Mouse (Mus musculus): ENCODE data around the gene Nlrp3. TPM values are rescaled to one million over a fixed set of nuclear protein-coding genes. Genes with fewer than 3 reads are reported as not detected.

Nlrp3 gene
- polyA plus RNA-seq, 1 experiment from 2014 or later = 0.07 TPM

DNA sequence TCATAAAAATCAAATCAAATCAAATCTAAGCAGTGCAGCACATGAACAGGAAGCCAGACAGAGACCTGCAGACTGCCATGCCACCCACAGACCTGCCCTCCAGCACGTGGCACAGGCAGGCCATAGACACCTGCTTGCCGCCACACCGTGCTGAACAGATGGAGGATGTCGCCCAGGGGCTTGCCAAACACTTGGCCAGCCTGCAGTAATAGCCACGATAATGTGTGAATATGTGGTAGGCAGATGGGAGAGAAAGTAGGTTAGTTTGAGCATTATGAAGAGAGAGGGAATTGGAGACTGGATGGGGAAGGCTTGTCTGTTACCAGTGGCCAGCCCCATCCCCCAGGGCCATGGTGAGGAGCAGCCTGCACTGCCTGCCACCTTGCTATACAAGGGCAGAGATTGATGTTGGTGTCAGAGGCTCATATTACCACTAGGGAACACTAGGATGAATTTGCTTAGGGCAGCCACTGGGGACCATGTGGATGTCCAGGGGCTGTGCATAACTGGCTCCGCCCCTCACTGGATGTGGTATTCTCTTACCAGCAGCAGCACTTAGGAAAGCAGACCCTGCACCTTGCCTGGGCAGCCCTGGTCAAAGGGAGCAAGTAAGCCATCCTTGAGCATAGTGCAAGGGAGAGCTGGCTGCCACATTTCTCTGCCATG is 10.4 kb upstream of the Nlrp3 start:
- no peaks in the 10 kb centered on the region for H3K9me3 ChIP-seq (ENCODE audit: low read length)
- H3K27me3 ChIP-seq (ENCODE audit: insufficient read depth, low read length) = no peaks in the 10 kb centered on the region
- peaks cover 12% of the 10 kb centered on the region for H3K4me1 ChIP-seq (ENCODE audit: insufficient read depth, low read length)
- no peak overlapping the region for H3K4me2 ChIP-seq (replicated peaks; ENCODE audit: low read depth, low read length)
- no peak overlapping the region for H3K4me3 ChIP-seq (ENCODE audit: low read length)
- no peak overlapping the region; the same call in 1 of the 2 replicates for H3K9ac ChIP-seq (replicated peaks; ENCODE audit: low read length)
- H3K27ac ChIP-seq (ENCODE audit: low read length) = no peak overlapping the region
- no peaks in the 10 kb centered on the region for H3K36me3 ChIP-seq (ENCODE audit: insufficient read depth, low read length)
- WGBS = 47% methylated on average over 6 of the region's 6 CpGs
- peak; percentile 91 for ATAC-seq (ENCODE audit: low FRiP score, low TSS enrichment)

DNA sequence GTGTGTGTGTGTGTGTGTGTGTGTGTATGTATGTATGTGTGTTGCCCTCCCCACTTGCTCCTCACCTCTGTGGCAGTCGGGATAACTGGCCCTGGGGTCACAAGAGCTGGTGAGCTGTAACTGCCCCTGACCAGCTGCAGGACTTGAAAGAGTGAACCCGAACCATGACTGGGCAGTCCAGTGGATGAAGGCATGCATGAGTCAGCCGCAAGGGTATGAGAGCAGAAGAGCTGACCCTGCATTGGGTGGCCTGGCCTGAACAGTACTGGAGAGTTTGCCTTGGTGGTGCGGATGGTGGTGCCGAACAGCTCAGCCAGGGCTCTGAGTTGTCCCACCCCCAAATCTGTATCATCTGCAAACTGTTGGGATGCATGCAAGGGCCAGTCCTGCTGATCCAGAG is 9.8 kb upstream of the Nlrp3 start:
- Histone ChIP-seq H3K9ac (replicated peaks; ENCODE audit: low read length) (no peak overlapping the region), H3K36me3 (ENCODE audit: insufficient read depth, low read length) (no peaks in the 10 kb centered on the region), H3K9me3 (ENCODE audit: low read length) (no peaks in the 10 kb centered on the region), H3K4me2 (replicated peaks; ENCODE audit: low read depth, low read length) (no peak overlapping the region), H3K27ac (ENCODE audit: low read length) (no peak overlapping the region), H3K4me1 (ENCODE audit: insufficient read depth, low read length) (peaks cover 12% of the 10 kb centered on the region), H3K4me3 (ENCODE audit: low read length) (no peak overlapping the region), H3K27me3 (ENCODE audit: insufficient read depth, low read length) (no peaks in the 10 kb centered on the region)
- peak; percentile 46; the same call in 1 of the 2 replicates for ATAC-seq (ENCODE audit: low FRiP score, low TSS enrichment)
- WGBS = 42% methylated on average over 5 of the region's 5 CpGs

DNA sequence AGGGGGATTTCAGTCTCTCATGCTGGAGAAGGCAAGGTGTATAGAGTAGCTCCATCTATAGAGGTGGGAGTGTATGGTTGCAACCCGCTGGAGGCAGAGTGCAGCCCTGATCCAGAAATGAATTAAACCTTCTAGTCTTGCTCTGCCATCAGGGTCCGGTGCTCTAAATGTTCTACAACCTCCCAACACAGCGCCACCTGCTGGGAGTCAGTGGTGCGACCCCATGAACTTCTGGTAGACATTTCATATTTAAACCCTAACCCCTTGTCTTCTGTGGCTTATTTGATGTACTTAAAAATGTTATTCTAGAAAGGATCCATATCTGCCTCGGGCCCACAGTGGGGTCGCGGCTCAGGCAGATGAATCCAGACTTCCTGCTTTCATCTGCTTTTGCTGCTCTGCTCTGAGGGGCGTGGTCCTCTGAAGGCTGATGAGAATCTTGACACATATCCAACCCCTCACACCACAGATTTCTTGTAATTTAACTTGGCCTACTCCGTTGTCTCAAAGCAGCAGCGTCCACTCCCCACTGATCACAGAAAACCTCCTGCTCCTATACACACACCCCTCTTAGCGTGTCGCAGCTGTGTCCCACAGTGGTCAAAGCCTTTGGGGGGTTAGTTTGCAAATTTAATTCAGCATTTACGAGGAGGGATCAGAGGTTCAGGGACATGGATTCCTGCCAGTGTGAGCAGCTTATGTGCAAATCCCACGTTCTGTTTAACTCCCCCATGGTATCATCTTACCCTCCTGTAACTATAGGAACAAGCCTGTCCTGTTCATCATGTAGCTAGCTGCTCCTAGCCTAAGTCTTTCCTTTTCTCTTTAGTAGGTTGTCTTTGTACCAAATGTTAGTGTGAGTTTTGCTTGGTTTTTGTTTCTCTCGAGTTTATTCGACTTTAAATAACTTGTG is 3.9 kb upstream of the Nlrp3 start:
- Histone ChIP-seq H3K27me3 (ENCODE audit: insufficient read depth, low read length) (no peaks in the 10 kb centered on the region), H3K27ac (ENCODE audit: low read length) (peak overlapping the region; percentile 27; the same call in 1 of the 2 replicates), H3K9me3 (ENCODE audit: low read length) (0 out of 2 replicates have a peak, but pooled peaks cover 4% of the 10 kb centered on the region), H3K4me2 (replicated peaks; ENCODE audit: low read depth, low read length) (peak overlapping the region; percentile 47), H3K4me3 (ENCODE audit: low read length) (peak overlapping the region; percentile 20; the same call in 1 of the 2 replicates), H3K36me3 (ENCODE audit: insufficient read depth, low read length) (no peaks in the 10 kb centered on the region), H3K4me1 (ENCODE audit: insufficient read depth, low read length) (peaks cover 12% of the 10 kb centered on the region), H3K9ac (replicated peaks; ENCODE audit: low read length) (no peak overlapping the region)
- WGBS = 31% methylated on average over 16 of the region's 16 CpGs
- ATAC-seq (ENCODE audit: low FRiP score, low TSS enrichment) = peak; percentile 90

DNA sequence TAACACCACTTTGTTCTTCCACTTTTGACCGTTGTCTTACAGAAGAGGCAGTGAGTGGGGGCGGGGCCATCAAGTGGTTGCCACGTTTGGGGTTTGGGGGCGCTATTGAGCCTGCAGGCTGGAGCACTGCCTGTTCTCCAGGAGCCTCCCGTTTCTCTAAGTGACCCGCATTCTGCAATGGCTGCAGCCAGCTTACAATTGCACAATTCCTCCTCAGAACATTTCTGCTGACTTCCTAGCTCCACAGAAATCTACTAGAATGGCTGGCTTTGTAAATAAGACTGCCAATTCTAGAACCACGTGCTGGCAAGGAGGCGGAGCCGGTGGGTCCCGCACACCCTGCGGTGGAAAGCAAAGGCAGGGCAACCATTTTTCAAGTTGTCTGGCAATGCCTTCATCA is 3.0 kb upstream of the Nlrp3 start:
- peak overlapping the region; percentile 4; the same call in 1 of the 2 replicates for H3K27ac ChIP-seq (ENCODE audit: low read length)
- H3K4me3 ChIP-seq (ENCODE audit: low read length) = peak overlapping the region; percentile 20
- H3K27me3 ChIP-seq (ENCODE audit: insufficient read depth, low read length) = no peaks in the 10 kb centered on the region
- H3K9me3 ChIP-seq (ENCODE audit: low read length) = 0 out of 2 replicates have a peak, but pooled peaks cover 4% of the 10 kb centered on the region
- ATAC-seq (ENCODE audit: low FRiP score, low TSS enrichment) = no peak
- 28% methylated on average over 11 of the region's 11 CpGs for whole genome bisulfite sequencing
- peaks cover 12% of the 10 kb centered on the region for H3K4me1 ChIP-seq (ENCODE audit: insufficient read depth, low read length)
- H3K4me2 ChIP-seq (replicated peaks; ENCODE audit: low read depth, low read length) = peak overlapping the region; percentile 47
- 0 out of 2 replicates have a peak overlapping the region, but pooled peaks have one; percentile 30 for H3K9ac ChIP-seq (replicated peaks; ENCODE audit: low read length)
- no peaks in the 10 kb centered on the region for H3K36me3 ChIP-seq (ENCODE audit: insufficient read depth, low read length)

DNA sequence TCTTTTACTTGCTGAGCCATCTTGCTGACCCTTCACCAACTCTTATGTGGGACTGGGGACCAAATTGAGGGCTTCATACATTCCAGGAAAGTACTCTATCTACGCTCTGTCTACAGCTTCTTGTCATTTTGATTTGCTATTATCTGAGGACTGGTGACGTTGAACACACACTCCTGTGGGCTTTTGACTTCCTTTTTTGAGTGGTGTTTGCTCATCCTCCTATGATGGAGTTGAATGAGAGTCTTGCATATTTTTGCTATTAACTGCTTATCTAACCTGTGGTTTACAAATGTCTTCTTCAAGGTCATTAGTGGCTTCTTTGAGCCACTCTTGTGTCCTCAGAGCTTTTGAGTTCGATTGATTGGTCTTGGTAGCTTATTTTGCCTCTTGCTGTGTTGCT is 1.2 kb upstream of the Nlrp3 start:
- no peak overlapping the region for H3K9ac ChIP-seq (replicated peaks; ENCODE audit: low read length)
- no peak overlapping the region for H3K27ac ChIP-seq (ENCODE audit: low read length)
- no peak overlapping the region for H3K4me3 ChIP-seq (ENCODE audit: low read length)
- ATAC-seq (ENCODE audit: low FRiP score, low TSS enrichment) = no peak
- H3K27me3 ChIP-seq (ENCODE audit: insufficient read depth, low read length) = no peaks in the 10 kb centered on the region
- H3K9me3 ChIP-seq (ENCODE audit: low read length) = 0 out of 2 replicates have a peak, but pooled peaks cover 4% of the 10 kb centered on the region
- no peak overlapping the region for H3K4me2 ChIP-seq (replicated peaks; ENCODE audit: low read depth, low read length)
- 79% methylated on average over 3 of the region's 3 CpGs for WGBS
- peaks cover 12% of the 10 kb centered on the region for H3K4me1 ChIP-seq (ENCODE audit: insufficient read depth, low read length)
- H3K36me3 ChIP-seq (ENCODE audit: insufficient read depth, low read length) = no peaks in the 10 kb centered on the region

DNA sequence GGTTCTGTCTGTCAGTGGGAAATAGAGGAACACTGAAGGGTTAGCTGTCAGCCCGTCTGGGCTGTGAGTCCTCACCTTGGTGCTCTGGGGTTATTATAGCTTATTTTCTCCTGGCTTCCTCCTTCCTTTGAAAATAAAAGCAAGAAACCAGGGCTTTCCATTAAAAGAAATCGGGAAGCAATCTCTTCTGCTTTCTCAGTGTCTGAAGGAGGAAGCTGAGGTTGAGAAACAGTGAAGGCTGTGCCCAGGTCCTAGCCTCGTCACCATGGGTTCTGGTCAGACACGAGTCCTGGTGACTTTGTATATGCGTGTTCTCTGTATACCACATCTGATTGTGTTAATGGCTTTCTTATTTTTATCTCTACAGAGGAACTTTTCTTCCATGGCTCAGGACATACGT is 1.1 kb downstream of the Nlrp3 start:
- H3K9ac ChIP-seq (replicated peaks; ENCODE audit: low read length) = no peak overlapping the region
- no peak overlapping the region for H3K4me2 ChIP-seq (replicated peaks; ENCODE audit: low read depth, low read length)
- no peak overlapping the region for H3K4me3 ChIP-seq (ENCODE audit: low read length)
- H3K27ac ChIP-seq (ENCODE audit: low read length) = no peak overlapping the region
- 77% methylated on average over 6 of the region's 6 CpGs for WGBS
- no peaks in the 10 kb centered on the region for H3K27me3 ChIP-seq (ENCODE audit: insufficient read depth, low read length)
- H3K36me3 ChIP-seq (ENCODE audit: insufficient read depth, low read length) = no peaks in the 10 kb centered on the region
- no peak for ATAC-seq (ENCODE audit: low FRiP score, low TSS enrichment)
- peaks cover 11% of the 10 kb centered on the region for H3K4me1 ChIP-seq (ENCODE audit: insufficient read depth, low read length)
- no peaks in the 10 kb centered on the region for H3K9me3 ChIP-seq (ENCODE audit: low read length)

DNA sequence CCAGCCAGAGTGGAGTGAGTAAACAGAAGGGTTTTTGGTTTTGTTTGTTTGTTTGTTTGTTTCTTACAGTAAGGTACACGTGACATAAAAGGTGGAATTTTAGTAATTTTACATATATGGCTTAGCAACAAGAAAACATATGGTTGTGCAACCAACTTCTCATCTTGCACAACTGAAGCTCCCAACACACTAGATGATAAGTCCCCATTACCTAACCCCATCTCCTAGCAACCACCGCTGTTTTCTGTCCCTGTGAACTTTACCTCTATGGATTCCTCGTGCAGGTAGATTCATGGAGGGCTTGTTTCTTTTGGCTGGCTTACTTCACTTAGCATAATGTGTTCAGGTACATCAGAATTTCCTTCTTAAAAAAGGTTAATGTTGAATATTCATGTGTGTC is 2.0 kb downstream of the Nlrp3 start:
- H3K4me1 ChIP-seq (ENCODE audit: insufficient read depth, low read length) = peaks cover 4% of the 10 kb centered on the region
- no peaks in the 10 kb centered on the region for H3K9me3 ChIP-seq (ENCODE audit: low read length)
- no peak overlapping the region for H3K4me3 ChIP-seq (ENCODE audit: low read length)
- no peak overlapping the region for H3K27ac ChIP-seq (ENCODE audit: low read length)
- H3K9ac ChIP-seq (replicated peaks; ENCODE audit: low read length) = no peak overlapping the region
- WGBS = 80% methylated on average over 3 of the region's 3 CpGs
- no peak for ATAC-seq (ENCODE audit: low FRiP score, low TSS enrichment)
- no peaks in the 10 kb centered on the region for H3K27me3 ChIP-seq (ENCODE audit: insufficient read depth, low read length)
- H3K4me2 ChIP-seq (replicated peaks; ENCODE audit: low read depth, low read length) = no peak overlapping the region
- no peaks in the 10 kb centered on the region for H3K36me3 ChIP-seq (ENCODE audit: insufficient read depth, low read length)

DNA sequence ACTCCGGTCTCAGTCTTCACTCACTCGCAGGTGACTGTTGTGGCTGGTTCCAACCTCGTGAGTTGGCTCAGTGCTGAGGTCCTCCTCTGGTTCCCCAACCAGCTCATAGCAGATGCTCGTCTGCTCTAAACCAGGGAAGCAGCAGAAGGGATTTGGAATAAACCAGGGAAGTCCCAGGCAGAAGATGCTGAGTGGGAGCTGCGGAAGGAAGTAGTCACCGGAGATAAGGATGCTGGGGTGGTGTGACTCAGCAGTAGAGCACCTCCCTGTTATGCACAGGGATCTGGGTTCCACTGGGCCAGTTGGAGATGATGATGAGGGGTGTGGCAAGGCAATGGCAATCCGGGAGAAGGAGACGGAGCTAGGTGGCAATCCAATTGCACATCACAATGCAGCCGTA is 2.6 kb downstream of the Nlrp3 start:
- Histone ChIP-seq H3K4me2 (replicated peaks; ENCODE audit: low read depth, low read length) (no peak overlapping the region), H3K9me3 (ENCODE audit: low read length) (no peaks in the 10 kb centered on the region), H3K27ac (ENCODE audit: low read length) (no peak overlapping the region), H3K27me3 (ENCODE audit: insufficient read depth, low read length) (no peaks in the 10 kb centered on the region), H3K4me3 (ENCODE audit: low read length) (no peak overlapping the region), H3K9ac (replicated peaks; ENCODE audit: low read length) (no peak overlapping the region), H3K36me3 (ENCODE audit: insufficient read depth, low read length) (no peaks in the 10 kb centered on the region), H3K4me1 (ENCODE audit: insufficient read depth, low read length) (no peaks in the 10 kb centered on the region)
- ATAC-seq (ENCODE audit: low FRiP score, low TSS enrichment) = no peak
- 80% methylated on average over 9 of the region's 9 CpGs for WGBS

DNA sequence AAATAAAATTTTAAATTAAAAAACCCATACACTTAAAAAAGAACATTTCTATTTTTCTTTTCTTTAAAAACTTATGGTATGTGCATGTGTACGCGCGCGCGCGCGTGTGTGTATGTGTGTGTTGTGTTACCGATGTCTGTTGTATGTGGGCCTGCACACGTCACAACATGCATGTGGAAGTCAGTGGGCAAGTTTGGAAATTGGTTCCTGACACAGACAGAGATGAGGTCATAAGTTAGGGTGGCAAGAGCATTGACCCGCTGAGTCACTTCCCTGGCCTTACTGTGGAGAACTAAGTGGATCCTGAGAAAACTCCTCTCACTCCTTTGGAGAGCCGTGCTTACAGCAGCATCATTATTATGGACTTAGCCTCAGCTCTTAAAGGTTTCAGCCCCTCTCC is 12.8 kb downstream of the Nlrp3 start:
- no peaks in the 10 kb centered on the region for H3K4me1 ChIP-seq (ENCODE audit: insufficient read depth, low read length)
- H3K9me3 ChIP-seq (ENCODE audit: low read length) = no peaks in the 10 kb centered on the region
- no peaks in the 10 kb centered on the region for H3K27me3 ChIP-seq (ENCODE audit: insufficient read depth, low read length)
- no peak for ATAC-seq (ENCODE audit: low FRiP score, low TSS enrichment)
- no peak overlapping the region for H3K9ac ChIP-seq (replicated peaks; ENCODE audit: low read length)
- no peaks in the 10 kb centered on the region for H3K36me3 ChIP-seq (ENCODE audit: insufficient read depth, low read length)
- no peak overlapping the region for H3K4me3 ChIP-seq (ENCODE audit: low read length)
- no peak overlapping the region for H3K4me2 ChIP-seq (replicated peaks; ENCODE audit: low read depth, low read length)
- 96% methylated on average over 11 of the region's 11 CpGs for WGBS
- no peak overlapping the region for H3K27ac ChIP-seq (ENCODE audit: low read length)

DNA sequence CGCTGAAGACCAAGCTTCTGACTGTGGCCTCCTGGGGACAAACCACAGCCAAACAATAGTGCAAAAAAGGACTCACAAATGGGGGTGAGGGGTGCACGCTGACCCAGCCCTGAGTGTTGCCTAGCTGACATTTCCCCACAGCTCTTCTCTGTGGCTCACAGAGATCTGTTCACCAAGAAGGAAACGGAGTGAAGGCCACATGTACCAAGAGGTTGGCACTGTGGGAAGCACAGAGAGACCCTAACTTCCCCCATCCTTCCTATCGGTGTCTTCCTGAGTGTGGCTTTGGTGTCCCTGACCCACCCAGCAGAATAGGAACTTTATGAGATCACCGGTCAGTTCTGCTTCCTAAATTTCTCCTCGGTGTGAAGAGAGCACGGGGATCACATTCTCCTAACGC is 13.2 kb downstream of the Nlrp3 start:
- Histone ChIP-seq H3K4me2 (replicated peaks; ENCODE audit: low read depth, low read length) (no peak overlapping the region), H3K27ac (ENCODE audit: low read length) (no peak overlapping the region), H3K4me3 (ENCODE audit: low read length) (no peak overlapping the region), H3K4me1 (ENCODE audit: insufficient read depth, low read length) (no peaks in the 10 kb centered on the region), H3K36me3 (ENCODE audit: insufficient read depth, low read length) (no peaks in the 10 kb centered on the region), H3K27me3 (ENCODE audit: insufficient read depth, low read length) (no peaks in the 10 kb centered on the region), H3K9ac (replicated peaks; ENCODE audit: low read length) (no peak overlapping the region), H3K9me3 (ENCODE audit: low read length) (no peaks in the 10 kb centered on the region)
- 80% methylated on average over 8 of the region's 8 CpGs for WGBS
- ATAC-seq (ENCODE audit: low FRiP score, low TSS enrichment) = no peak
